Mouse (Mus musculus) hindbrain, embryonic 14.5 days (tissue): ENCODE results near the gene Kif2a. TPM values are rescaled to one million over a fixed set of nuclear protein-coding genes. Genes with fewer than 3 reads are reported as not detected.
A peak's percentile ranks its signal among the peaks of the same experiment; 100 is the strongest.

Experiments used
- ATAC-seq: fragments of 200-750 bp; cut with Nextera tagmentation; 2 replicates; pipeline ENCODE4 v1.8.0; 2017; ENCODE audit warnings: moderate number of reproducible peaks, mild to moderate bottlenecking, moderate TSS enrichment, moderate library complexity; ENCODE audit not compliant: low FRiP score
- DNase-seq: peaks from one replicate; pipeline ENCODE4 v3.0.0-alpha.2; 2015; ENCODE audit warnings: low spot score
- H3K27ac ChIP-seq: fragments of 300-500 bp; sonication (generic); 2 replicates; pipeline ENCODE4 v1.5.1; 2014; ENCODE audit warnings: mild to moderate bottlenecking, moderate library complexity
- H3K27me3 ChIP-seq: fragments of 300-500 bp; sonication (generic); 2 replicates; pipeline ENCODE4 v1.6.1; 2014; ENCODE audit warnings: mild to moderate bottlenecking, low read length, mixed read lengths; ENCODE audit not compliant: control insufficient read depth, insufficient read depth
- H3K36me3 ChIP-seq: fragments of 300-500 bp; sonication (generic); replicated peaks from 2 replicates; pipeline ENCODE4 v1.6.1; 2014; ENCODE audit not compliant: control insufficient read depth, insufficient read depth
- H3K4me1 ChIP-seq: fragments of 300-500 bp; sonication (generic); replicated peaks from 2 replicates; pipeline ENCODE4 v1.6.1; 2014; ENCODE audit warnings: antibody characterized with exemption, low read length, mixed read lengths; ENCODE audit not compliant: control insufficient read depth, insufficient read depth
- H3K4me2 ChIP-seq: fragments of 300-500 bp; sonication (generic); replicated peaks from 2 replicates; pipeline ENCODE4 v1.6.1; 2014; ENCODE audit warnings: mild to moderate bottlenecking, moderate library complexity
- H3K4me3 ChIP-seq: fragments of 300-500 bp; sonication (generic); replicated peaks from 2 replicates; pipeline ENCODE4 v1.5.1; 2014; ENCODE audit warnings: mild to moderate bottlenecking, low read length
- H3K9ac ChIP-seq: fragments of 300-500 bp; sonication (generic); 2 replicates; pipeline ENCODE4 v1.6.1; 2014
- H3K9me3 ChIP-seq: fragments of 300-500 bp; sonication (generic); 2 replicates; pipeline ENCODE4 v1.6.1; 2016; ENCODE audit warnings: low read length; ENCODE audit not compliant: control insufficient read depth
- WGBS: fragments of 180-500 bp; shearing (Covaris S2); extraction: QIAGEN DNeasy Blood & Tissue Kit; methylation state at CpG from one replicate; pipeline ENCODE4 v1.1.7; 2014; 5-methylcytosine and 5-hydroxymethylcytosine counted together
- polyA plus RNA-seq: library from polyadenylated mRNA; unstranded; fragments of >200 nt; fragmentation: Nextera tagmentation; extraction: Ambion mirVana; gene quantifications from 2 replicates; pipeline ENCODE4 v1.2.1, GENCODE M21; 2014

The Kif2a gene
- polyA plus RNA-seq, 1 experiment from 2014 or later, result 54.9 TPM

GRCm38 (mm10) chr13:107027218-107027617 is 5.3 kb upstream of the Kif2a start:
- H3K36me3 ChIP-seq, result no peaks in the 10 kb centered on the region
- no peaks in the 10 kb centered on the region for H3K9me3 ChIP-seq
- no peak overlapping the region for H3K9ac ChIP-seq
- DNase-seq (no peak), ATAC-seq (no peak)
- 91% methylated on average over 4 of the region's 4 CpGs for WGBS
- H3K4me1 ChIP-seq, result no peaks in the 10 kb centered on the region; the same call in 1 of the 2 replicates
- H3K4me2 ChIP-seq, result no peak overlapping the region
- H3K27ac ChIP-seq, result no peak overlapping the region
- no peak overlapping the region for H3K4me3 ChIP-seq
- no peaks in the 10 kb centered on the region for H3K27me3 ChIP-seq

GRCm38 (mm10) chr13:107025663-107026062 is 3.7 kb upstream of the Kif2a start:
- ATAC-seq, result no peak
- no peaks in the 10 kb centered on the region for H3K9me3 ChIP-seq
- 87% methylated on average over 3 of the region's 3 CpGs for WGBS
- H3K4me3 ChIP-seq, result no peak overlapping the region
- DNase-seq, result no peak
- H3K27ac ChIP-seq, result no peak overlapping the region
- no peaks in the 10 kb centered on the region for H3K36me3 ChIP-seq
- H3K27me3 ChIP-seq, result no peaks in the 10 kb centered on the region
- H3K9ac ChIP-seq, result no peak overlapping the region
- H3K4me2 ChIP-seq, result no peak overlapping the region
- H3K4me1 ChIP-seq, result peaks cover 4% of the 10 kb centered on the region; the same call in 1 of the 2 replicates

GRCm38 (mm10) chr13:107022266-107023171 is 593 bp upstream of the Kif2a start:
- Histone ChIP-seq H3K9ac (peak overlapping the region; percentile 94), H3K4me2 (peak overlapping the region; percentile 59), H3K36me3 (0 out of 2 replicates have a peak, but pooled peaks cover 4% of the 10 kb centered on the region), H3K27ac (peak overlapping the region; percentile 99), H3K9me3 (no peaks in the 10 kb centered on the region), H3K4me1 (peaks cover 29% of the 10 kb centered on the region), H3K27me3 (no peaks in the 10 kb centered on the region), H3K4me3 (peak overlapping the region; percentile 88)
- ATAC-seq (peak; percentile 94), DNase-seq (peak; percentile 91)
- under 1% methylated on average over 78 of the region's 97 CpGs for WGBS

GRCm38 (mm10) chr13:107019443-107019842 is 2.5 kb downstream of the Kif2a start:
- H3K9ac ChIP-seq, result no peak overlapping the region
- peak overlapping the region; percentile 42 for H3K4me2 ChIP-seq
- no peaks in the 10 kb centered on the region for H3K9me3 ChIP-seq
- ATAC-seq (no peak), DNase-seq (no peak)
- H3K36me3 ChIP-seq, result 0 out of 2 replicates have a peak, but pooled peaks cover 4% of the 10 kb centered on the region
- peaks cover 31% of the 10 kb centered on the region for H3K4me1 ChIP-seq
- WGBS, result 81% methylated on average over 2 of the region's 2 CpGs
- no peak overlapping the region for H3K4me3 ChIP-seq
- no peak overlapping the region for H3K27ac ChIP-seq
- no peaks in the 10 kb centered on the region for H3K27me3 ChIP-seq

GRCm38 (mm10) chr13:107013926-107014325 is 8.0 kb downstream of the Kif2a start:
- Histone ChIP-seq H3K4me1 (peaks cover 19% of the 10 kb centered on the region), H3K27me3 (no peaks in the 10 kb centered on the region), H3K4me2 (no peak overlapping the region), H3K9me3 (no peaks in the 10 kb centered on the region), H3K27ac (no peak overlapping the region), H3K36me3 (0 out of 2 replicates have a peak, but pooled peaks cover 4% of the 10 kb centered on the region), H3K9ac (no peak overlapping the region), H3K4me3 (no peak overlapping the region)
- DNase-seq (no peak), ATAC-seq (no peak)
- 86% methylated on average over 2 of the region's 2 CpGs for WGBS

- Histone ChIP-seq H3K9ac (no peak overlapping the region), H3K27me3 (no peaks in the 10 kb centered on the region), H3K27ac (no peak overlapping the region), H3K4me2 (no peak overlapping the region), H3K4me1 (peaks cover 5% of the 10 kb centered on the region; the same call in 1 of the 2 replicates), H3K9me3 (no peaks in the 10 kb centered on the region), H3K36me3 (no peaks in the 10 kb centered on the region), H3K4me3 (no peak overlapping the region)
- WGBS, result 90% methylated on average over 2 of the region's 2 CpGs
- DNase-seq (no peak), ATAC-seq (no peak)
These were observed 10.3 kb downstream of the Kif2a start for GRCm38 (mm10) chr13:107011618-107012017.

- 87% methylated on average over 4 of the region's 4 CpGs for WGBS
- H3K9me3 ChIP-seq, result no peaks in the 10 kb centered on the region
- ATAC-seq, result no peak
These were observed 13.8 kb downstream of the Kif2a start for GRCm38 (mm10) chr13:107008174-107008573.

GRCm38 (mm10) chr13:107003211-107003610 is 18.7 kb downstream of the Kif2a start:
- no peaks in the 10 kb centered on the region for H3K9me3 ChIP-seq
- no peak overlapping the region for H3K4me2 ChIP-seq
- H3K27ac ChIP-seq, result no peak overlapping the region
- no peaks in the 10 kb centered on the region for H3K27me3 ChIP-seq
- H3K36me3 ChIP-seq, result no peaks in the 10 kb centered on the region
- no peak for ATAC-seq
- WGBS, result 94% methylated on average over 2 of the region's 2 CpGs
- H3K4me3 ChIP-seq, result no peak overlapping the region
- no peak for DNase-seq
- H3K9ac ChIP-seq, result no peak overlapping the region
- H3K4me1 ChIP-seq, result no peaks in the 10 kb centered on the region

More at GRCm38 (mm10) chr13:107008174-107008573, 13.8 kb downstream of the Kif2a start:
- Histone ChIP-seq H3K36me3 (no peaks in the 10 kb centered on the region), H3K27ac (no peak overlapping the region), H3K9ac (no peak overlapping the region), H3K4me2 (no peak overlapping the region), H3K4me1 (no peaks in the 10 kb centered on the region), H3K4me3 (no peak overlapping the region), H3K27me3 (no peaks in the 10 kb centered on the region)
- DNase-seq, result no peak

- Histone ChIP-seq H3K4me3 (no peak overlapping the region), H3K27me3 (no peaks in the 10 kb centered on the region), H3K36me3 (no peaks in the 10 kb centered on the region), H3K9me3 (no peaks in the 10 kb centered on the region), H3K4me2 (no peak overlapping the region), H3K27ac (no peak overlapping the region), H3K4me1 (no peaks in the 10 kb centered on the region; the same call in 1 of the 2 replicates), H3K9ac (no peak overlapping the region)
- WGBS, result 96% methylated on average over 5 of the region's 5 CpGs
- no peak for ATAC-seq
- DNase-seq, result no peak
These were observed 23.3 kb downstream of the Kif2a start for GRCm38 (mm10) chr13:106998671-106999070.
